Mouse (Mus musculus) heart, embryonic 12.5 days (tissue): ENCODE results near the gene Tex21. TPM values are rescaled to one million over a fixed set of nuclear protein-coding genes. Genes with fewer than 3 reads are reported as not detected.

ENCODE experiments used
- ATAC-seq: fragments of 200-750 bp; cut with Nextera tagmentation; 2 replicates; pipeline ENCODE4 v1.8.0; 2017; ENCODE audit warnings: moderate TSS enrichment, moderate library complexity; ENCODE audit not compliant: insufficient number of reproducible peaks, low FRiP score
- H3K27ac ChIP-seq: fragments of 300-500 bp; sonication (generic); 2 replicates; pipeline ENCODE4 v1.5.1; 2016; ENCODE audit warnings: mild to moderate bottlenecking, moderate library complexity; ENCODE audit not compliant: poor library complexity, severe bottlenecking
- H3K27me3 ChIP-seq: fragments of 300-500 bp; sonication (generic); replicated peaks from 2 replicates; pipeline ENCODE4 v1.6.1; 2016; ENCODE audit warnings: mild to moderate bottlenecking, moderate library complexity
- H3K36me3 ChIP-seq: fragments of 300-500 bp; sonication (generic); 2 replicates; pipeline ENCODE4 v1.6.1; 2016; ENCODE audit warnings: mild to moderate bottlenecking, moderate library complexity
- H3K4me1 ChIP-seq: fragments of 300-500 bp; sonication (generic); replicated peaks from 2 replicates; pipeline ENCODE4 v1.6.1; 2016; ENCODE audit warnings: mild to moderate bottlenecking
- H3K4me2 ChIP-seq: fragments of 300-500 bp; sonication (generic); 2 replicates; pipeline ENCODE4 v1.6.1; 2016; ENCODE audit warnings: mild to moderate bottlenecking, moderate library complexity
- H3K4me3 ChIP-seq: fragments of 300-500 bp; sonication (generic); 2 replicates; pipeline ENCODE4 v1.5.1; 2016; ENCODE audit warnings: mild to moderate bottlenecking
- H3K9ac ChIP-seq: fragments of 300-500 bp; sonication (generic); 2 replicates; pipeline ENCODE4 v1.6.1; 2016; ENCODE audit warnings: mild to moderate bottlenecking, moderate library complexity
- H3K9me3 ChIP-seq: fragments of 300-500 bp; sonication (generic); replicated peaks from 2 replicates; pipeline ENCODE4 v1.6.1; 2016; ENCODE audit warnings: mild to moderate bottlenecking, moderate library complexity
- WGBS: fragments of 180-500 bp; shearing (Covaris S2); methylation state at CpG from one replicate; pipeline ENCODE4 v1.1.7; 2016; 5-methylcytosine and 5-hydroxymethylcytosine counted together
- polyA plus RNA-seq: library from polyadenylated mRNA; unstranded; fragments of >200 nt; fragmentation: Nextera tagmentation; extraction: Ambion mirVana; gene quantifications from 2 replicates; pipeline ENCODE4 v1.2.1, GENCODE M21; 2016

Tex21 gene
- polyA plus RNA-seq, 1 experiment from 2014 or later, result 0.15 TPM

DNA sequence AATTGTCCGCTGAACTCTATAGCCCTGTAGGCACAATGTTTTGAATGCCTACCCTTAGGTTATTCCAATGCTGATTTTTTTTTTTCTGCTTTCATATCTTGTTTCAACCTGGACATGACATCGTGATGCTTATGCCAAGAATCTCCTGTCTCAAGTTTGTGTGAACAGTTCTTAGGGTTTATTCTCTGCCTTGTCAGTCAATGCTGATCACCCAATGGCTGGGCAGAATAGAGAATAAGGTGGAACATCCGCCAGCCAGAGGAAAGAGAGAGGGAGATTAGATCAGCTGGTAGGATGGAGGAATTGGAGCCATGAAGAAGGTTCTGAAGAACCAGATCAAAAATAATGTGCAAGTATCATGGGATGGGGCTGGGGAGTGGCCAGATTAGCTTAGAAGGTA lies 14.1 kb upstream of the Tex21 start:
- WGBS, result 84% methylated on average over 3 of the region's 3 CpGs
- Histone ChIP-seq H3K4me2 (no peak overlapping the region), H3K27ac (no peak overlapping the region), H3K9ac (no peak overlapping the region), H3K36me3 (no peaks in the 10 kb centered on the region), H3K27me3 (no peaks in the 10 kb centered on the region), H3K4me1 (peaks cover 25% of the 10 kb centered on the region), H3K4me3 (no peak overlapping the region), H3K9me3 (no peaks in the 10 kb centered on the region)
- ATAC-seq, result no peak

DNA sequence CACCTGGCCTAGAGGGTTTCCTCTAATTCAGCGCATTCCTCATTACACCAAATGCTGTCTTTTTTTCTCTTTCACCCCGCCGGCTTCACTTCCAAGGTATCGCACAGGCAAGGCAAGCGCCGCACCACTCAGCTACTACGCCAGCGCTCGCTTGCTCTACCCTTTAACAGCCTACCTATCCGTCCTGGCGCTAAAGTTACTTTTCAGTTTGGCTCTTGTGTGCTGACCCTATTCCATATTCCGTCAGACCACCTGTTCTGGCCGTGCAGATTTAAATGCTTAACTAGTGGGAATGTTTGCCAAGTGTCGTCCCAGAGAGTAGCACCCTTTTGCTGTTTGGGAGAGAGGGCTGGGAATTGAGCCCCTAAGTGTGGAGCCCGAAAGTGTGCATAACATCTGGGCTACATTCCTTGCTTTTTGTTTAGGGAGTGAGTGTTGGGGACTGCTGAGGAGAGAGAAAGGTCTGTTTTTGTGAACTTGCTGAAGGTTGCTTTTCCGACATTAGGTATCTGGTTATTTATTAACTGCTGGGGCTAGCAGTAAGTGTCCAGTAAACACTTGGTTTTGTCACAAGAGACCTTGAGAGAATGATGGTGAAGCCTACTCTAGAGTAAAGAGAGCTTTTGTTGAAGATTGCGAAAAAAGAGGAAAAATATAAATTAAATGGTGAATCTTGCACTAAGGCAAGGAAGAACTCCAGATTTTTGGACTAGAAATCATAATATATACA lies 9.7 kb upstream of the Tex21 start:
- H3K27me3 ChIP-seq, result no peaks in the 10 kb centered on the region
- H3K4me3 ChIP-seq, result peak overlapping the region; percentile 71
- no peaks in the 10 kb centered on the region for H3K9me3 ChIP-seq
- 8% methylated on average over 17 of the region's 17 CpGs for WGBS
- ATAC-seq, result no peak
- no peak overlapping the region for H3K27ac ChIP-seq
- peaks cover 9% of the 10 kb centered on the region for H3K4me1 ChIP-seq
- H3K9ac ChIP-seq, result peak overlapping the region; percentile 80
- H3K4me2 ChIP-seq, result peak overlapping the region; percentile 98
- no peaks in the 10 kb centered on the region for H3K36me3 ChIP-seq

DNA sequence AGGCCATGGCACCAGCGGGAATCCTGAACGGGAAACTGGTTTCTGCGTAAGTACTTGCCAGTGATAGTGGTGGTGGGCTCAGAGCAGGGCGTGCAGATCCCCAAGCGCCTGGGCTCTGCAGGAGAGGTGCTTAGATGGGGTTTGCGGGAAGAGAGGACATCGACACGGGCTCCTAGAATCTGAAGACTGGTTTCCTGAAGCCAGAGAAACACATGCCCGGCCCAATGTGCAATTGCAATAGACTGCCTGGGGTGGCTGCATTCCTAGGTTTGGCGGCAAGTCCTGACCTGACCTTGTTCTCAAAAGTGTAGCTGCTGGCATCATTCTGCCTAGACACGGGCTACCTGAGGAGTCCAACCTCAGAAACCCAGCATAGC lies 8.9 kb upstream of the Tex21 start:
- H3K4me2 ChIP-seq, result peak overlapping the region; percentile 98
- H3K9ac ChIP-seq, result peak overlapping the region; percentile 80
- no peaks in the 10 kb centered on the region for H3K36me3 ChIP-seq
- peak overlapping the region; percentile 71 for H3K4me3 ChIP-seq
- peak; percentile 13 for ATAC-seq
- H3K9me3 ChIP-seq, result no peaks in the 10 kb centered on the region
- peak overlapping the region; percentile 78 for H3K27ac ChIP-seq
- H3K4me1 ChIP-seq, result peaks cover 9% of the 10 kb centered on the region
- no peaks in the 10 kb centered on the region for H3K27me3 ChIP-seq
- 0% methylated on average over 11 of the region's 11 CpGs for WGBS

DNA sequence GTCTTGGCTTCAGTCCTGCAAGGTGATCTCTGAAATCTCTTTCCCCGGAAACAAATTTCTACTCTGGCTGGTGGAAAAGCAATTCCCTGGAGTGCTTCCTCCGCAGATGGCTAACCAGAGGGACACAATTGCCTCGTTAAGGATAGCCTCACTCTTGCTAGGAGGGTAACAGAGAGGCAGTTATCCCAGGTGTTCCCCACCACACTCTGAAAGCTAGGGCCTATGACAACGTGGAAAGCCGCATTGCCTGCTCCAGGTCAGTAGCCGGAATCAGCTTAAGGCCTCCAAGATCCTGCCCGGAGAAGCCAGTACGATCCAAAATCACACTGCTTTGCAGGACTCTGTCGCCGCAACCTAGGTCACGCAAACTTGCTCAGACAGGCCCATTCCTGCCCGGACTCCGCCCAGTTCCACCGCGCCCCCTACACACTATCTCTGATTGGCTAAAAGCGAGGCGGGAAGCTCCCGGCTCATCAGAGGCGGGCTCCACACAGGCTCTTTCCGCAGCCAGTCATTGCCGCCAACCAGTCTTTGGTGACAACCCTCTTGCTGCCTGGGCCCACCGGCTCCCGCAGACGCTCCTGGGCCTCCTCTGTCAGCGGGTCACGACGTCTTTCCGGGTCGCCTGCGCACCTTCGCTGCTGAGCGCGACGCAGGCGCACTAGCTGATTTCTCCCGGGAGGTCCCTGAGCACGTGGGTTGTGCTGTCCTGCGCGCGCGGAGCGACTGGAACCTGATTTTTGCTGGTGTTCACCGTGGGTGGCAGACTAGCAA lies 8.4 kb upstream of the Tex21 start, which contains the start of gene Mthfd1:
Mthfd1 (plus strand) TSS at position 574 of the 774 bp plus-strand sequence.
- Histone ChIP-seq H3K9me3 (no peaks in the 10 kb centered on the region), H3K4me1 (peaks cover 9% of the 10 kb centered on the region), H3K4me2 (peak within 1 kb of the TSS; percentile 98), H3K27me3 (no peaks in the 10 kb centered on the region), H3K36me3 (no peaks in the 10 kb centered on the region), H3K27ac (peak within 1 kb of the TSS; percentile 78), H3K4me3 (peak within 1 kb of the TSS; percentile 71), H3K9ac (peak within 1 kb of the TSS; percentile 85)
- ATAC-seq, result peak; percentile 98
- WGBS, result 2% methylated on average over 43 of the region's 43 CpGs

DNA sequence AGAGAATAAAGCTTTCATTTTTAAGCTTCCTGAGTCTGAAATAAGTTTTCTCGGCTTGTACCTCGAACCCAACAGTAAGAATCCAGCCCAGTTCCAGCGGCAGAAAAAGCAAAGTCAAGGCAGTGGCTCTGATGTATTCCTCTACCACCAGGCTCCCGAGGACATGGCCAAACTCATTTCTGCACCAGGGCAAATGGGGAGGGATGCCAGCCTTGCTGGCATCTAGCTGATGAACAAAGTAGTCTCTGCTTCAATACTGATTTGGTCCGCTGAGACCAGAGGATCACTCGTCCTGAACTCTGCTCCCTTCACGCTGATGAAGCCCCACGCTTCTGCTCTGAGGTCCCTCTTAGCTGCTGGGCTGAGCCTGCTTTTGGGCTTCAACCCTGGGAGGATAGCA lies 7.4 kb upstream of the Tex21 start:
- Histone ChIP-seq H3K4me3 (no peak overlapping the region), H3K27me3 (no peaks in the 10 kb centered on the region), H3K4me1 (peaks cover 9% of the 10 kb centered on the region), H3K9me3 (no peaks in the 10 kb centered on the region), H3K27ac (no peak overlapping the region), H3K9ac (no peak overlapping the region), H3K36me3 (no peaks in the 10 kb centered on the region), H3K4me2 (no peak overlapping the region)
- no peak for ATAC-seq
- WGBS, result 71% methylated on average over 8 of the region's 8 CpGs

DNA sequence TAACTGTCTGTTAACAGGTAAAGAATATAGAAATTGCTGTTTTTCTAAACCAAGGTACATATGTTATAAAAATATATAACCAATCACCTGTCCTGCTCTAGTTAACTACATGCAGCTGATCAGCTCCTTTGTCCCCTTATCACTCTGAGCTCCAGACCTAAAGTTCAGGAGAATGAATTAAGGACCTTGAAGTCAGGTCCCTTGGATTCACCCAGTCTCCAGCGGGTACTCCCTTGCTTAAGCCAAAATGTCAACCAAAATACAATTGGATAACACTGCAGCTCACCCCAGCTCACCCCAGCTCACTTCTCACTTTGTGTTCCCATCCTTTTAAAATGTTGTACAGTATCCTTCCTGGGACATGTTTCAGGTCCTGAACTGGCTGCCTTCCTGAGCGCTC lies 7.0 kb upstream of the Tex21 start:
- Histone ChIP-seq H3K4me1 (peaks cover 9% of the 10 kb centered on the region), H3K9ac (no peak overlapping the region), H3K9me3 (no peaks in the 10 kb centered on the region), H3K36me3 (no peaks in the 10 kb centered on the region), H3K27me3 (no peaks in the 10 kb centered on the region), H3K27ac (no peak overlapping the region), H3K4me3 (no peak overlapping the region), H3K4me2 (no peak overlapping the region)
- 88% methylated on average over 2 of the region's 2 CpGs for WGBS
- ATAC-seq, result no peak

DNA sequence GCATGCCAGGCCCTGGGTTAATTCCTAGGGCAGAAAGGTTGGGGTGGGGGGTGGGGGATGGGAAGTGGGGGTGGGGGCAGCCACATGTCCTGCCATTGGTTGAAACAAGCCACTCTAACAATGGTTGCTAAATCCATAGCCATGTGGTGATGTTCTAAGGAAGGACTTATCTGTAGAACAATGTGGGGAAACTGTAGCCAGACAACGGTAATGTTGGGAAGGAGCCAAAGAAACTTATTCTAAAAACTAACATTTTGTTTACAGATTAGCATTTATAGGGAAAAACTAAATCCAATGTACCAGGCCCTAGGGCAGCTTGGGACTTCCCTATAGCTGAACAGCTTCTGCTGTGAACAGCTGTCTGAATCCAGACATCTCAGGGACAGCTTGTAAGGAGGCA lies 6.5 kb upstream of the Tex21 start:
- Histone ChIP-seq H3K4me2 (no peak overlapping the region), H3K9ac (no peak overlapping the region), H3K9me3 (no peaks in the 10 kb centered on the region), H3K4me1 (peaks cover 9% of the 10 kb centered on the region), H3K4me3 (no peak overlapping the region), H3K27me3 (no peaks in the 10 kb centered on the region), H3K36me3 (no peaks in the 10 kb centered on the region), H3K27ac (no peak overlapping the region)
- ATAC-seq, result no peak
- 70% methylated on average over 1 of the region's 1 CpGs for WGBS

DNA sequence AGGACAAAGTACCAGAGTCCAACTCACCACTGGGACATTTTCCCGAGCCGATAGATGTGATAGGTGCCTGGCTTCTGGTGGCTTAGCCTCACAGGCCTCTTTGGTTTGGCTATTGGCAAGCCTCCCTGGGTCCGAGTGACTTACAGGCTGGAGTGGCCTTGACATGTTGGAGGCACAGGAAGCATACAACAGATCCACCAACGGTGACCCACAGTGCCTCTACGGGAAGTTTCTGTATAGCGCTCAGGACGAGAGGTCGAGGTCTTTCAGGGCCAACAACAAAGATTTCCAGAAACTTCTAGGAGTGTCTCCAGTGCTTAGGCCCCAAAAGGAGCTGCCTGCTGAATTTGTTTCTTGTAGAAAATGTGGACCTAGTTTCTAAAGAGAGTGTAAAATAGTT lies 1.6 kb downstream of the Tex21 start:
- no peak for ATAC-seq
- Histone ChIP-seq H3K27ac (no peak overlapping the region), H3K4me1 (peaks cover under 1% of the 10 kb centered on the region; the same call in 1 of the 2 replicates), H3K4me3 (no peak overlapping the region), H3K27me3 (no peaks in the 10 kb centered on the region), H3K9ac (no peak overlapping the region), H3K36me3 (no peaks in the 10 kb centered on the region), H3K4me2 (no peak overlapping the region), H3K9me3 (no peaks in the 10 kb centered on the region)
- WGBS, result 81% methylated on average over 8 of the region's 8 CpGs

DNA sequence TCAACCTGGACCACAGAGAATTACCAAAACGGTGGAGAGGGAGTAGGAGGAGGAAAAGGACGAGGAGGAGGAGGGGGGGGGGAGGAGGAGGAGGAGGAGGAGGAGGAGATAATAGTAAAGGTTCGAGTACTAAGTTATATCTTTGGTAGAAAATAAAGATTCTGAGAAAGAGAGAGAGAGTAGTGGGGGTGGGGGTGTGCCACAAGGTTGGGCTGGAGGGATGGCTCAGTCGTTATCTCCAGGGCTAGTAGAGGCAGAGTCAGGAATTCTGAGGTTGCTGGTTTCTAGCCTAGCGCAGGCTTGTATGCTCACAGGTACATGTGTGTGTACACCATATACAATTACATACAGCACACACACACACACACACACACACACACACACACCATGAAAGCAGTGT lies 4.7 kb downstream of the Tex21 start:
- no peak overlapping the region for H3K4me2 ChIP-seq
- H3K36me3 ChIP-seq, result no peaks in the 10 kb centered on the region
- H3K9me3 ChIP-seq, result no peaks in the 10 kb centered on the region
- H3K4me3 ChIP-seq, result no peak overlapping the region
- no peaks in the 10 kb centered on the region for H3K27me3 ChIP-seq
- WGBS, result 51% methylated on average over 5 of the region's 5 CpGs
- H3K9ac ChIP-seq, result no peak overlapping the region
- H3K27ac ChIP-seq, result no peak overlapping the region
- H3K4me1 ChIP-seq, result peaks cover 6% of the 10 kb centered on the region; the same call in 1 of the 2 replicates
- no peak for ATAC-seq

DNA sequence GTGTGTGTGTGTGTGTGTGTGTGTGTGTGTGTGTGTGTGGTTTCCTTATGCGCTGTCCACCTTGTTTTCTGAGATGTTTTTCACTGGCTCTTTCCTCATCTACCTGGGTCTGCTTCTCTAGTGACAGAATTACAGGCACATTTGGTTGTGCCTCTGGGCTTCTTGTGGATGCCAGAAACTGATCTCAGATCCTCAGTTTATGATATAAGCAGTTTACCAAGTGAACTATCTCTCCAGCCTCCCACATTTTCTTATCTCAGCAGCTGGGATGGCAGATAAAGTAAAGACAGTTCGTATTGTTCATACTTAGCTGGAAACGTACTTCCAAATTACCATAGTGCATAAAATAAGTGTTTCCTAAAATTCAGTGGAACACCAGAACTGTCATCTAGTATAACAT lies 5.5 kb downstream of the Tex21 start:
- Histone ChIP-seq H3K9ac (no peak overlapping the region), H3K9me3 (no peaks in the 10 kb centered on the region), H3K4me1 (peaks cover 6% of the 10 kb centered on the region; the same call in 1 of the 2 replicates), H3K27ac (no peak overlapping the region), H3K4me2 (no peak overlapping the region), H3K27me3 (no peaks in the 10 kb centered on the region), H3K36me3 (no peaks in the 10 kb centered on the region), H3K4me3 (no peak overlapping the region)
- WGBS, result 51% methylated on average over 3 of the region's 3 CpGs
- ATAC-seq, result no peak

DNA sequence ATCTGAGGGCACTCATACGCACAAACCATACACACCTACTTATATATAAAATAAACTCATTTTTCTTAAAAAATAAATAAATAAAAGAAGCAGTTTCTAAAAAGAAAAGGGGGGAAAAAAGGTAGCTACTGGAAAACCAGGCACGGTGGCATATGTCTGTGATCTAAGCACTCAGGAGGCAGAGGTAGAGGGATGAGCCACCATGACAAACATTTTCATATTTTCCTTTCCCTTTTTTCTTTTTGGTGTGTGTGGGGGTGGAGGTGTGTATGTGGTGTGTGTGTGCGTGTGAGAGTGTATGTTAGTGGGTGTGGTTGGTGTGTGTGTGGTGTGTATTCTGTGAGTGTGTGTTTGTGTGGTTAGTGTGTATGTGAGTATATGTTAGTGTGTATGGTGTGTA lies 5.9 kb downstream of the Tex21 start:
- no peak for ATAC-seq
- H3K27ac ChIP-seq, result no peak overlapping the region
- 84% methylated on average over 3 of the region's 3 CpGs for WGBS
- H3K4me1 ChIP-seq, result peaks cover 6% of the 10 kb centered on the region; the same call in 1 of the 2 replicates
- H3K4me3 ChIP-seq, result no peak overlapping the region
- no peaks in the 10 kb centered on the region for H3K9me3 ChIP-seq
- H3K4me2 ChIP-seq, result no peak overlapping the region
- no peak overlapping the region for H3K9ac ChIP-seq
- H3K36me3 ChIP-seq, result no peaks in the 10 kb centered on the region
- H3K27me3 ChIP-seq, result no peaks in the 10 kb centered on the region
